Mouse (Mus musculus) liver, postnatal 0 days (tissue): ENCODE measurements around the gene Rab3c.

ENCODE experiments used
- CTCF ChIP-seq: sonication (generic); IDR thresholded peaks from 2 replicates; pipeline ENCODE4 v1.5.1; 2016; ENCODE audit warnings: antibody characterized with exemption, low read depth
- EP300 ChIP-seq: IDR thresholded peaks from 2 replicates; pipeline ENCODE4 v1.6.1; 2016; ENCODE audit warnings: antibody characterized with exemption, low read depth, mild to moderate bottlenecking

DNA sequence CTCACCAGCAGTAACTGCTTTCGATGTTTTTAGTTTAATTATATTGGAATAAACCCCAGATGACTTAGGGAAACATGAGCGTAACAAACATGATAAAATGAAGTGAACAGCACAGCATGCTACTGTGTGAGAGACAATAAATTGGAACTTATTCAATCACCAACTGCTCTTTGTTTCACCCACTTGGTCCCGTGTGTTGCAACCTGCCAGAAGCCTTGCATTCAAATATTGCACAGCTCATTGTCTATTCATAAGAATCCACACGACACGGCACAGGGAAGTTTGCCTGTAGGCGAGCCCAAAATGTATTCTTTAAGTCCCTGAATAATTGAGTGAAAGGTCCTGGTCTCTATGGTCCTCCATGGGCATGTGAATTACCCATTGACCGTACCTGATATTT is 61.6 kb downstream of the Rab3c start:
- TF ChIP-seq EP300 (no peak), CTCF (no peak)
